Mouse (Mus musculus) midbrain, embryonic 11.5 days (tissue): ENCODE measurements around the gene Nckap5l. TPM values are rescaled to one million over a fixed set of nuclear protein-coding genes. Genes with fewer than 3 reads are reported as not detected.
"Not testable (repeated sequence)": the region's sequence is repeated elsewhere in the genome, so short reads cannot be mapped to it uniquely, and the experiment has no call there.

Experiments
- ATAC-seq: fragments of 200-750 bp; cut with Nextera tagmentation; 2 replicates; pipeline ENCODE4 v1.8.0; 2017; ENCODE audit warnings: moderate TSS enrichment, moderate library complexity; ENCODE audit not compliant: low FRiP score
- DNase-seq: peaks from one replicate; pipeline ENCODE4 v3.0.0; 2015; ENCODE audit warnings: low spot score; ENCODE audit errors: missing footprints
- H3K27ac ChIP-seq: fragments of 300-500 bp; sonication (generic); 2 replicates; pipeline ENCODE4 v1.5.1; 2014; ENCODE audit warnings: low read depth, low read length
- H3K27me3 ChIP-seq: fragments of 300-500 bp; sonication (generic); 2 replicates; pipeline ENCODE4 v1.6.1; 2014; ENCODE audit warnings: mild to moderate bottlenecking, low read length, moderate library complexity, mixed read lengths; ENCODE audit not compliant: control insufficient read depth, insufficient read depth
- H3K36me3 ChIP-seq: fragments of 300-500 bp; sonication (generic); 2 replicates; pipeline ENCODE4 v1.6.1; 2014; ENCODE audit warnings: mild to moderate bottlenecking, low read length, moderate library complexity, mixed read lengths; ENCODE audit not compliant: control insufficient read depth, insufficient read depth
- H3K4me1 ChIP-seq: fragments of 300-500 bp; sonication (generic); 2 replicates; pipeline ENCODE4 v1.6.1; 2014; ENCODE audit warnings: low read length; ENCODE audit not compliant: control insufficient read depth, insufficient read depth
- H3K4me2 ChIP-seq: fragments of 300-500 bp; sonication (generic); 2 replicates; pipeline ENCODE4 v1.6.1; 2014; ENCODE audit warnings: mild to moderate bottlenecking, moderate library complexity
- H3K4me3 ChIP-seq: fragments of 300-500 bp; sonication (generic); 2 replicates; pipeline ENCODE4 v1.5.1; 2014; ENCODE audit warnings: low read depth, low read length
- H3K9ac ChIP-seq: fragments of 300-500 bp; sonication (generic); 2 replicates; pipeline ENCODE4 v1.6.1; 2014; ENCODE audit warnings: low read length
- H3K9me3 ChIP-seq: fragments of 300-500 bp; sonication (generic); 2 replicates; pipeline ENCODE4 v1.6.1; 2016; ENCODE audit warnings: low read length; ENCODE audit not compliant: control insufficient read depth
- WGBS: fragments of 180-500 bp; shearing (Covaris S2); extraction: QIAGEN DNeasy Blood & Tissue Kit; methylation state at CpG from one replicate; pipeline ENCODE4 v1.1.7; 2014; 5-methylcytosine and 5-hydroxymethylcytosine counted together
- polyA plus RNA-seq: library from polyadenylated mRNA; unstranded; fragments of >200 nt; fragmentation: Nextera tagmentation; extraction: Ambion mirVana; gene quantifications from 2 replicates; pipeline ENCODE4 v1.2.1, GENCODE M21; 2014

Nckap5l gene
- polyA plus RNA-seq, 1 experiment from 2014 or later: 9.4 TPM

- not testable (repeated sequence) for ATAC-seq, H3K27ac ChIP-seq, H3K27me3 ChIP-seq, H3K9ac ChIP-seq, DNase-seq, H3K4me2 ChIP-seq, H3K4me1 ChIP-seq, H3K36me3 ChIP-seq, H3K9me3 ChIP-seq, H3K4me3 ChIP-seq
- 67% methylated on average over 3 of the region's 3 CpGs for WGBS
Measured at GRCm38 (mm10) chr15:99386110-99386509, 71.4 kb downstream of the Nckap5l start.

GRCm38 (mm10) chr15:99384071-99384470 is 73.5 kb downstream of the Nckap5l start:
- Histone ChIP-seq H3K36me3 (no peaks in the 10 kb centered on the region), H3K4me2 (no peak overlapping the region), H3K9ac (no peak overlapping the region), H3K27me3 (no peaks in the 10 kb centered on the region), H3K4me3 (no peak overlapping the region), H3K4me1 (no peaks in the 10 kb centered on the region), H3K27ac (no peak overlapping the region), H3K9me3 (no peaks in the 10 kb centered on the region)
- 77% methylated on average over 6 of the region's 6 CpGs for WGBS
- DNase-seq: no peak
- ATAC-seq: no peak

DNA sequence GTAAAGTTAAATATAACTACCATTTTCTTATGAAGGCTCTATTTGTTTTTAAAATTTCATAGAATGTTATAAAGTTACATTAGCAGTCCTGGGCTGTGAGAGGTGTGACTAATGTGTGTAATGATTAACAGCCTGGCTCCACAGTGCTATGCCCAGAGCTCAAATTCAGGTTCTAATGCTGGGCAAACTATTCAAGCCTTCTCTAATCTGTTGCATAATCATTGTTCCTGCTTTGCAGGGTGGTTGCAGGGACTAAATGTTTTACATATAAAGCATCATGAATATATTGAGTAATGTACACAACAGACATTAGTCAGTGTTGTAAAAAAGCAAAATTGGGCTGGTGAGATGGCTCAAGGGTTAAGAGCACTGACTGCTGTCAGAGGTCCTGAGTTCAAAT is 74.7 kb downstream of the Nckap5l start:
- no peak overlapping the region for H3K9ac ChIP-seq
- H3K27ac ChIP-seq: no peak overlapping the region
- peaks cover 3% of the 10 kb centered on the region; the same call in 1 of the 2 replicates for H3K9me3 ChIP-seq
- no peaks in the 10 kb centered on the region for H3K36me3 ChIP-seq
- H3K4me3 ChIP-seq: no peak overlapping the region
- DNase-seq (no peak), ATAC-seq (no peak)
- H3K27me3 ChIP-seq: no peaks in the 10 kb centered on the region
- no peaks in the 10 kb centered on the region for H3K4me1 ChIP-seq
- no peak overlapping the region for H3K4me2 ChIP-seq

- ATAC-seq: no peak
- WGBS: 88% methylated on average over 5 of the region's 5 CpGs
Measured at GRCm38 (mm10) chr15:99376240-99376639, 81.3 kb downstream of the Nckap5l start.

GRCm38 (mm10) chr15:99375581-99375980 is 82.0 kb downstream of the Nckap5l start:
- Histone ChIP-seq H3K9me3 (peaks cover 3% of the 10 kb centered on the region; the same call in 1 of the 2 replicates), H3K4me2 (no peak overlapping the region), H3K27ac (no peak overlapping the region), H3K36me3 (no peaks in the 10 kb centered on the region), H3K9ac (no peak overlapping the region), H3K27me3 (peaks cover 2% of the 10 kb centered on the region; the same call in 1 of the 2 replicates), H3K4me1 (no peaks in the 10 kb centered on the region), H3K4me3 (no peak overlapping the region)
- 85% methylated on average over 3 of the region's 3 CpGs for WGBS
- ATAC-seq (no peak), DNase-seq (no peak)

More at GRCm38 (mm10) chr15:99376240-99376639, 81.3 kb downstream of the Nckap5l start:
- DNase-seq: no peak
- H3K27me3 ChIP-seq: peaks cover 2% of the 10 kb centered on the region; the same call in 1 of the 2 replicates
- no peaks in the 10 kb centered on the region for H3K36me3 ChIP-seq
- no peak overlapping the region for H3K4me2 ChIP-seq
- no peaks in the 10 kb centered on the region for H3K4me1 ChIP-seq
- no peak overlapping the region for H3K27ac ChIP-seq
- no peak overlapping the region for H3K4me3 ChIP-seq
- peaks cover 3% of the 10 kb centered on the region; the same call in 1 of the 2 replicates for H3K9me3 ChIP-seq
- no peak overlapping the region for H3K9ac ChIP-seq

DNA sequence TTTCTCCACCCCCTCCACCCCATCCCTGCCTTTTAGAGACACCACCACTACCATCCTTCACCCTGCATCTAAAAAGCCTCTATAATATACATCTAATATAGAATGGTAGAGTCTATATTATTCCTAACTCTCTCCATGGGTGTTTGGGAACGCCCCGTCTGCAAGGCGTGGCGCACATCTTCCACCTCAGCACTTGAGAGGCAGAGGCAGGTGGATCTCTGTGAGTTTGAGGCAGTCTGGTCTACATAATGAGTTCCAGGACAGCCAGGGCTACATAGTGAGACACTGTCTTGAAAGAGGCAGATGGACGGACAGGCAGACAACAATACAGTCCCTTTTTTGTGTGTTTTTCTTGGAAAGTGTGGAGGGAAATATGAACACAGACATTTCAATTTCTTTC is 82.5 kb downstream of the Nckap5l start:
- Histone ChIP-seq H3K9ac (no peak overlapping the region), H3K27ac (no peak overlapping the region), H3K9me3 (peaks cover 3% of the 10 kb centered on the region; the same call in 1 of the 2 replicates), H3K4me1 (no peaks in the 10 kb centered on the region), H3K4me3 (no peak overlapping the region), H3K27me3 (peaks cover 2% of the 10 kb centered on the region; the same call in 1 of the 2 replicates), H3K4me2 (no peak overlapping the region), H3K36me3 (no peaks in the 10 kb centered on the region)
- ATAC-seq (no peak), DNase-seq (no peak)
- WGBS: 92% methylated on average over 5 of the region's 5 CpGs

DNA sequence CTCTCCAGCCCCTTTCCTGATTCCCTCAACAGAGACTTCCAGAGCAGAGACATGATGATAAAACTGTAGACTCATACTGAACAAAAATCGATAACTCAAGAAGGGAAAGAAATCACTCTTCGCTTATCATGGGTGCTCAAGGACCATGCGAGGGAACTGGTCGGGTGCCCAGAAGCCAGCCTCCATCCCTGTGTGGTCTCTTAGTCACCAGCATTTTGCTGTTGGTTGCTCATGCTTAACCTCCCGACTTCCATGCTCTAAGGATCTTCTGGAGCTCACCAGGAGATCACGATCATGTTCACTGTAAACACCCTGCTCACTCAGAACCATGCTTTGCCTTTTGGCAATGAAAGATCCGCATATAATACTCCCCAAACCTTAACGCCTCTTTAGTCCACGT is 84.8 kb downstream of the Nckap5l start:
- Histone ChIP-seq H3K4me2 (no peak overlapping the region), H3K4me3 (no peak overlapping the region), H3K27me3 (peaks cover 2% of the 10 kb centered on the region; the same call in 1 of the 2 replicates), H3K9ac (no peak overlapping the region), H3K36me3 (no peaks in the 10 kb centered on the region), H3K9me3 (no peaks in the 10 kb centered on the region), H3K27ac (no peak overlapping the region), H3K4me1 (peaks cover 7% of the 10 kb centered on the region)
- WGBS: 83% methylated on average over 9 of the region's 9 CpGs
- no peak for DNase-seq
- ATAC-seq: no peak

Other genes with a start within 250 kb of the Nckap5l start
- gene Kcnh3, start 232.9 kb downstream of the Nckap5l start, polyA plus RNA-seq: 0.04 and 0.07 TPM in 2 replicates
- gene Mcrs1, start 205.8 kb downstream of the Nckap5l start, polyA plus RNA-seq: 189 and 193 TPM in 2 replicates
- gene Prpf40b, start 162.7 kb downstream of the Nckap5l start, polyA plus RNA-seq: 41.5 and 41.6 TPM in 2 replicates
- 0.19 TPM in 1 of 2 replicates, not detected in the other for gene Fam186b, start 161.9 kb downstream of the Nckap5l start, polyA plus RNA-seq
- gene Fmnl3, start 87.3 kb downstream of the Nckap5l start, polyA plus RNA-seq: 8.6 and 8.9 TPM in 2 replicates
- gene Tmbim6, start 64.9 kb downstream of the Nckap5l start, polyA plus RNA-seq: 228 and 248 TPM in 2 replicates
- 19.5 and 19.7 TPM in 2 replicates for gene Bcdin3d, start 17.0 kb upstream of the Nckap5l start, polyA plus RNA-seq
- gene Faim2, start 70.4 kb upstream of the Nckap5l start, polyA plus RNA-seq: 0.81 and 1.1 TPM in 2 replicates
- gene Aqp2, start 121.3 kb upstream of the Nckap5l start, polyA plus RNA-seq: not detected in 2 replicates
- 0.37 and 0.38 TPM in 2 replicates for gene Aqp5, start 133.0 kb upstream of the Nckap5l start, polyA plus RNA-seq
- gene Aqp6, start 143.7 kb upstream of the Nckap5l start, polyA plus RNA-seq: 0.11 and 0.22 TPM in 2 replicates
- gene Racgap1, start 193.9 kb upstream of the Nckap5l start, polyA plus RNA-seq: 214 and 230 TPM in 2 replicates
- gene Asic1, start 212.6 kb upstream of the Nckap5l start, polyA plus RNA-seq: 10.5 and 11.4 TPM in 2 replicates
- gene Smarcd1, start 244.4 kb upstream of the Nckap5l start, polyA plus RNA-seq: 111 and 113 TPM in 2 replicates
- not detected in 2 replicates for gene Gm17349, start 247.7 kb upstream of the Nckap5l start, polyA plus RNA-seq